Mouse (Mus musculus) cerebellum, postnatal 4 days (tissue): ENCODE measurements around the gene Olfr1377.
"Not testable (repeated sequence)": the region's sequence is repeated elsewhere in the genome, so short reads cannot be mapped to it uniquely, and the experiment has no call there.

ENCODE experiments used
- DNase-seq, 2 experiments: peaks; one replicate each; pipeline ENCODE4 v3.0.0; 2022; ENCODE audit warnings: low spot score in 2 of 2, mixed read lengths in 1 of 2

Gene Olfr1377

DNA sequence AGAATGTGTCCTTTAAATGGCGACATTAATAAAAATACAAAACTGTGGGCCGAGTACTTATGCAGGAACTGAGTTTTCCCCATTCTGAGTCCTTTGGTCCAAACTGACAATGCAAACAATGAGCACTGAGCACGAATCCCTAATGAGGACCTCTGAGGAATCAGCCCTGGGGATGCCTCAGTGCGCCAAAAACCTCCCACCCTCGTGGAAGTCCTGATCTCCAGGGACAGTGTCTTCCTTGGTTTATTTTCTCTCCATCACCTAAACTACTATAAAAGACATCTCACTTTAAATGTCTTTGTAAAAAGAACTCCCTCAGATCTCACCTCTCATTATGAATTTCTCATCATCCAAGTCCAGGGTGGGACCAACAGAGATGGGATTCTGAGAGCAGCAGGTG lies at the start of gene Olfr1377:
TSS of gene Olfr1377 (plus strand) at position 301 of the 400 bp plus-strand sequence.
- no peak for DNase-seq

DNA sequence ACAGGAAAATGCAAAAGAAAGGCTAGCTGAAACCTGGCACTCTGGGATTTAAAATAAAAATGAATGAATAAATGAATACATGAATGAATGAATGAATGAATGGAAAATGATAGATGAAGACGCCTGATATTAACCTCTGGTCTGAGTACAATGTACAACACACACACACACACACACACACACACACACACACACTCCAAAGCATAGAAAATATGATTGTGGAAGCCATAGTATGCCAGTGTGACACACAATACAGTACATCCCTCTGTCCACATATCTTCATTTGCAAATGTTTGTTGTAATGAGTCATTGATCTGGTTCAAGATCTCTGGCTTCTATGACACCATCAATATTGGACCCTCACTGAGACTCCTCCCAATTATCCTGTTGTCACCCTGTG lies 49.7 kb upstream of the Olfr1377 start:
- DNase-seq = no peak

DNA sequence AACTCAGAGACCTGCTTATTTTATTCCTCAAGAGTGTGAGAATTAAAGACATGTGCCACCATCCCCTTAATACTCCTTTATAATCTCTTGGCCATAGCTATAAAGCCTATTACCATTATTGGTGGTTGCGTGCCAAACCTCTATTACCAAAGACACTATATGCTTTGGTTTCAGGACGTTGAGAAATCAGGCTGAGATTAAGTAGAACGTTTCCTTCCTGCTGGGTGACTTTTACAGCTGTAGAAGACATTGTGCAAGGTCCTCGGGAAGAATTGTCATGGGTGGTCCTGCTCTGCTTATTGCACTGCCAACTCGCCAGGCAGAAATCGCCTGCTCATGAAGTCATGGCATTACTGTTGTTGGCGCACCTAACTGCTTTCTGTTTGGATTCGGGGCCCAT lies 43.3 kb upstream of the Olfr1377 start:
- no peak for DNase-seq

DNA sequence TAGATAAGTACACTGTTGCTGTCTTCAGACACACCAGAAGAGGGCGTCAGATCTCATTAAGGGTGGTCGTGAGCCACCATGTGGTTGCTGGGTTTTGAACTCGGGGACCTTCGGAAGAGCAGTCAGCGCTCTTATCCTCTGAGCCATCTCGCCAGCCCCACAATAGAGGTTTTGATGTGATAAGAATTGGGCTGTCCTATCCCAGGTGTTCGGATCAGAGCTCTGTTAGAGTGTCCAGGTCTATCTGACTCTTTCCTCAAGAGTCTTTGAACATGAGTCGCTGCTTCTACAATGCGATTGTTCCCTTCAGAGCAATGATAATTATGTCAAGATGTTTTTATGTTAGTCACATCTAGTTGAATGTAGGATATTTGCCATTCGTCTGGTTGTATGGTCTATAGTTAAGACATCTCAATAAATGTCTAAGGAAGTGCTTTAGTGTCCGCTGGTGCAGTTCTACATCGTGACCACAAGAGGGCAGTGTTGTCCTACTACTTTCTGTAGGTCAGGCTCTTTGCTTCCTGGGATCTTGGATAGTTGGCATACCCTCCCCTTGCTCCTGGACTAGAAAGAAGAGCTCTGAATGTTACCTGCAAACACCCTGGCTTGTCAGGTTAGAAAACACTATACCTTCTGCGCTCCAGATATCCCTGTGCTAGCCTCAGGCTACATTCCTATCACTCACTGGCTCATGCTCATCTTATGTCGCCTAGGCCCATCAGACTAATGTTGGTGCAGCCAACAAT lies 42.0 kb upstream of the Olfr1377 start:
- peak in 1 of 2 experiments; percentile 22 for DNase-seq

DNA sequence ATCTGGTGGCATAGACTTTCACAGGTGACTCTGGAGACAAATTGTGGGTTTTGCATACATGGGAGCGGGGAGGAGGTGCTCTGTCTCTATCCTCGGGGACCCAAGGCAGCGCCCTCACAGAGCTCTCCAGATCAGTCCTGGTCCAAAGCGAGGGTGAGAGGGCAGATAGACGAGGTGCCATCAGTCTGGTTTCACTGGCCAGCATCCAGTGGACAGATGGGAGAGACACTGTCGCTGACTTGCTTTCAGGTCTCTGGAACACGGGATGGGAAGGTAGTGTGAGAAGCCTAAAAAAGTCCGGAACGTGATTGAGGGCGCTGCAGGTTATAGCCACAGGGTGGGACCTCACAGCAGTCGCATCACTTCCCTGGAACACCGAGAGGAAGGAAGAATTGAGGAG lies 39.4 kb upstream of the Olfr1377 start:
- DNase-seq = no peak

DNA sequence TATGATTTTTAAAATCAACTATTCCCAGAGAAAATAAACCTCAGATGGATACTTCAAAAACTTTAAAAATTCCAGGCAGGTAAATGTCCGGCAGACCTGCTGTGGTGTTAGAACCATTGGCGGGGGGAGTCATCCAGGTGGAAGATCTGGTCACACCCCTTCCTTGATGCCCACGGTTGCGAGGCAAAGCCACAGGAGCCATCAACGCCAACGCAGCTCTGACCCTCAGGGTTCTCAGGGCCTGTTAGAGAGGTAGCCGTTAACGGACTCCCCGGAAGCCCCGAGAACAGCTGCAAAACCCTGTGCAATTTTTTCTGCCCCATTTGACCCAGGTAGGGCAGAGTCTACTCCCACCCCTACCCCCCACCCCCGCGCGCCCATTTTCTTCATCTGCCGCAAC lies 38.3 kb upstream of the Olfr1377 start, which contains the start of gene 4933414I15Rik:
TSS of gene 4933414I15Rik (minus strand) at position 260 of the 400 bp plus-strand sequence.
- DNase-seq = no peak

DNA sequence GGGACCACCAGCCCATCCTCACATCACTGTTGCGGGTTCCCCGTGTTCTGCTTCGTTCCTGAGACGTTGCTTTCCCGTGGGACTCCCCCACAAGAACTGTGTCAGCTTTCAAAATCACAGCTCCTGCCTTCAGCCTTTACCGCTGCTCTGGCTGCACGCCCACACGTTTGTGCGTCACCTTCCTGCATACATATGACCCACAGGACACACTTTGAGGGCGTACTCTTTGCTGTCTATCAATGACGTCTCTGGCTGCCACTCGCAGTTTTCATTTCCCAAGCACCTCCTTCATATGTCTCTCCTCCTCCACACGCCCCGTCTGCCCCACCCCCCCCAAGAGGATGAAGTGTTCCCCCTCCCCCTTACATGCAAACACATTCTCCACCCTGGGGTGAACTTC lies 29.5 kb upstream of the Olfr1377 start:
- DNase-seq = no peak

DNA sequence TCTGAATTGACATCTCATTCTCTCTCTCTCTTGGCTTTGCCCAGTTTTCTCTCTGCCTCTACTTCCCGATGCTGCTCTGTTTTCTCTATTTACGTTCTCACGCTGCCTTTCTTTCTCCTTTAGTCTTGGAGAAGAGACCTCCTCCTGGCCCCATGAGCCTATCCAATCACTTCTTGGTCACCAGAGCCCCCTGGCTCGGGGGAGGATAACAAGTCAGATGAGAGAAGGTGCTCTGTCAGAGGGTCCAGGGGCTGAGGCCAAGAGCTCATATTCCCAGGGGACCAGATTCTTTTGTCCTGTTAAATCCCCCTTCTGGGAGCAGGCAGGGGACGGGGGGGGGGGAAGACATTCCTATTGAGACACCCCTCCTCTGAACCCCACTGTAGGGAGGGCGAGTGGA lies 28.1 kb upstream of the Olfr1377 start, which contains the start of gene Prop1:
TSS of gene Prop1 (minus strand) at position 101 of the 400 bp plus-strand sequence.
- DNase-seq = no peak

DNA sequence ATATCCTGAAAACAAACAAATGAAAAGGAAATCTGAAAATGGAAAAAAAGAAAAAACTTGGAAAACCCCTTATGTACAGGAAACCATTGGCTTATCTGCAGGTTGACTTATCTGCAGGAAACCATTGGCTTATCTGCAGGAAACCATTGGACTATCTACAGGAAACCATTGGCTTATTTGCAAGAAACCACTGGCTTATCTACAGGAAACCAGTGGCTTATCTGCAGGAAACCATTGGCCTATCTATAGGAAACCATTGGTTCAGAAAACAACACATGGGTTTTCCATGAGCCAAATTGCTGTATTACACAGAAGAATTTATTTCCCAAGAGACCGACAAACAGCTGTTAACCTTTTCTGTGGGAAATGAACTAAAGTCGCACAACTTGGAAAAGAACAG lies 16.9 kb upstream of the Olfr1377 start:
- DNase-seq = no peak

DNA sequence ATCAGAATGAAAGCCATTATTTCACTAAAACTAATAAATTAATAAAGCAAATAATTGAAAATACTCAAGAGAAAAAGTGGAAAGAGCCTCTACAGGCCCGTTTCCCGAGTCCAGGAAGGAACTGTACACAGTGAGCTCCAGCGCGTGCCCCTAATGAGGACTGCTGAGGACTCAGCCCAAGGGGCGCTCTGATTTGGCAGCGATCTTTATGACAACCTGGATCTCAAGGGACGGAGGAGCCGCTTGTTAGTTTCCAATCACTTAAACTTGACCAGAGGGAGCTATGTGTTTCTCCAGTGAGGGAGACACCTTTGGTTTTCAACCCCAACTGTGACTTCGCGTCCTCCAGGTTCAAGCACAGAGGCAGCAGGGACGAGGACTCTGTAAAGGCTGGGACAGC lies 15.5 kb upstream of the Olfr1377 start, which contains the start of gene Olfr1378:
TSS of gene Olfr1378 (plus strand) at position 301 of the 400 bp plus-strand sequence.
- DNase-seq = no peak

DNA sequence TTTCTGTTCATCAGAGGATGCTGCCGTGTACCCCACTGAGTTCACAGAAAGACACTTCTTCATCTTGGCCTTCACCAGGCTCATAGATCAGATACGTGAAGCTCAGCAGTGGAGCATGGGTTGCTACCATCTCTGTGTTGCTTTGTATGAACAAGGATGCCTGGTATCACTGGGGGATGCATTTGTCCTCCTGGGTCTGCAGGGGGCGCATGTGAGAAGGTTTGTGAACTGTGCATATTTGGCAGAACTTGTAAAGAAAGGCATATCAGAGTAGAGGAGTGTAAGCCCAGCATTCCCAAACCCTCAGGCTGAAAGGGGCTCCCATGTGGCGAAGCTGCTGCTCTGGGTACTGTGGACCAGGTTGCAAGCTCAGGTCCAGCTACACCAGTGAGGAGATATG lies 4.6 kb upstream of the Olfr1377 start:
- no peak for DNase-seq

DNA sequence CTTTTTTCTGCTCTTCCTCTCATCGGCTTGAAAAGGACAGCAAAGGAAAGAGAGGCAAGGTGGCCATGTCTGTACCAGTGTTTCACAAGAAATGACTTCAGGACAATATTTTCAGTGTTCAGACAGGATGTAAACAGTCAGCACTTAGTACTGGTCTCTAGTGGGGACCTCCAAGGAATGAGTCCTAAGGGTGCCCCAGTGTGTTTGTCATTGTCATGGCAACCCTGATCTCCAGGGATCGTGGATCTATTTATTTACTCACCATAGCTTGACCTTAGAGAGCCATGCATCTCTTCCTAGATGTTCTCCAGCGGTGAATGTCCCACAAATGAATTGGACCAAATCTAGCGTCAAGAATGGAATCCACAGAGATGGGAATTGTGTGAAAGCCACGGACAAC lies 21.5 kb downstream of the Olfr1377 start, which contains the start of gene Olfr51:
TSS of gene Olfr51 (plus strand) at position 301 of the 400 bp plus-strand sequence.
- no peak for DNase-seq

DNA sequence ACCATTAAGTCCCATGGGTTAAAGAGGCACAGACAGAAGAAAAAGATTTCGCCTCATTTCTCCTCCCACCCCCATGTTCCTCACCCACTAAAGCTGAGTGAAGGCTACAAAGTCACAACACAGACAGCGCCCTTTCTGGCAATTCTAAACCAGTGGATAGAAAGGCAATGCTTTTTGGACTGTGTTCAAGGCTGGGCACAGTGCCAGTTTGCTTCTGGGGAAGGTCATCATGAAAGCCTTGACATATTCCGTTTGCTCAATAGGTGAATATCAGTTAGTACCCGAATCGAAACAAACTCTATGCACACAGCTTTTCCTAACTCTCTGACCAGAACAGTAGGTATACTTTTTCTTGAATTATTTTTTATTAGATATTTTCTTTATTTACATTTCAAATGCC lies 30.1 kb downstream of the Olfr1377 start:
- DNase-seq = peak in 1 of 2 experiments; percentile 52

DNA sequence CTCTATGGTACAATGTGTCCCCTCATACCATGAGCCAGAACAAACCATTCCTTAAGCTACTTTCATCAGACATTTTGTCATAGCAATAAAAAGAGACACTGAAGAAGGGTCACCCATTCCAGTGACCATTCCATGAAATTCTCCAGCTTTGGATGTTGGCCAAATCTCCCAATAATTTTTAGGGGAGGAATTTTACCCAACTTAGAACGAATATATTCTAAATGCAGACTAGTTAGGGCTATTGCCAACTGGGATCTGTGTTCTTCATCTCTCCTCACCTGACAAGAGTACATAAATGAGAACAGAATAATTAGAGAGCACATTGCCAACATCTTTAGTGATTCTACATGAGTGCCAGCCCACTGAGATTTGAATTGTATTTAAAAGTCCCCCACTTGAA lies 32.2 kb downstream of the Olfr1377 start, which contains the start of gene Olfr54:
TSS of gene Olfr54 (plus strand) at position 301 of the 400 bp plus-strand sequence.
- DNase-seq = no peak

DNA sequence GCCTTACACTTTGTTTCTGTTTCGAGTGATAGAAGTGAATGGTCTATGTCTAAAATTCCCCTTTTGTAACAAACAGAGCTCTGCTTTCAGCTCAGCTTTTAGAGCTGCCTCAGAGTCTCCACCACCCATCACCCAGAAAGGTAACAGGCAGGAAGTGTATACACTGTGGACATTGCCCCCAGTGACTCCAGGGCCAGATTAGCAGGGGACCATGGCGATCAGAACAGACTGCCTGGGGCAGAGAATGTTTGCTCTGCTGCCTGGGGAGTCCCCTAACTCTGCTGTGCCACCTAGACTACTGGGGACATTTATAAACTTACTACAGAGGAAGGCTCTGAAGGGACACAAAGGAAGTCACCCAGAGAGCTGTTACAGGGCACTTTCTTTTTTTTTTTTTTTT lies 34.6 kb downstream of the Olfr1377 start:
- DNase-seq = no peak

DNA sequence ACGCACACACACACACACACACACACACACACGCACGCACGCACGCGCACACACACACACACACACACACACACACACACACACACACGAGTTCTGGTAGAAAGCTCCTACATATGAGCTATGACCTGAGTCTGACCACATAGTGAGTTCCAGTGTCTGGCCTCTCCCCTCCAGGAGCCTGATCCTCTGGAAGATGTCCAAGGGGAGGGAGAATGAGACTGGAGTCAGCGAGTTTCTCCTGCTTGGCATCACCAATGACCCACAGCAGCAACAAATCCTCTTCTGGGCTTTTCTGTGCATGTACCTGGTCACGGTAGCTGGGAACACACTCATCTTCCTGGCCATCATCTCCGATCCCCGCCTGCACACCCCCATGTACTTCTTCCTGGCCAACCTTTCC lies 45.0 kb downstream of the Olfr1377 start:
- not testable (repeated sequence) for DNase-seq

DNA sequence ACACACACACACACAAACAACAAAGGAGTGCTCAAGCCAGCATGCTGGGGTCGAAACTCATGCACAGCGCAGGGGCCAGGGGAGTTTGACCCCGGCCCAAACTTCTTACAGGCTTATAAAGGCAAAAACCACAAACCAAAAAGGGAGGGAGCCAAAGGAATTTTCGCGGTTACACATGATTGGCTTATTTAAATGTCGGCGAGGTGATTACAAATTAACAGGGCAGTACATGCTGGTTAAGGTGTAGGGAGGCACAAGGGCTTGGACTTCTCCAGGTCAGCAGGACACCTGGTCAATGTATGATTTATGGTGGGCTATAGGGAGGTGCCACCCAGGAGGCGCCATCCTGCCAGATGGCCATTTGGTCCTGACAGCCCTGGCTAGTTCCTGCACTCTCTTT lies 47.6 kb downstream of the Olfr1377 start:
- not testable (repeated sequence) for DNase-seq

DNA sequence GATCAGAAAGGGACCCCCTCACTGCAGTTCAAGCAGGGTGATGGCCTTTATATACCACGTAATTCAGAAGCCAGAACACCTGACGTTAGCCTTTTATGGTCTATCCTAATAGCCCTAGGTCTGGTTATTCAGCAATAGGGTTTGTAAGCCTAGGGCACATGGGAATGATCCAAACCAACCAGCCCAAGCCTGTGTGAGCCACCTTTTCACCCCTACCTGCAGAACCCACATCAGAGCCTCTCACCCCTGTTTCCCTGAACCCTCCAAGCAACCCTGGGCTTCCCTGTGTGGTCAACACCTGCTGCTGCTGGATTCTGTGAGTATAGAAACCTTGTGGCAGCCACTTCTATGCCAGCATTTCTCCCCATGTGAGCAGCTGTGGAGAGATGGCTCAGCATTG lies 48.5 kb downstream of the Olfr1377 start:
- no peak for DNase-seq

DNA sequence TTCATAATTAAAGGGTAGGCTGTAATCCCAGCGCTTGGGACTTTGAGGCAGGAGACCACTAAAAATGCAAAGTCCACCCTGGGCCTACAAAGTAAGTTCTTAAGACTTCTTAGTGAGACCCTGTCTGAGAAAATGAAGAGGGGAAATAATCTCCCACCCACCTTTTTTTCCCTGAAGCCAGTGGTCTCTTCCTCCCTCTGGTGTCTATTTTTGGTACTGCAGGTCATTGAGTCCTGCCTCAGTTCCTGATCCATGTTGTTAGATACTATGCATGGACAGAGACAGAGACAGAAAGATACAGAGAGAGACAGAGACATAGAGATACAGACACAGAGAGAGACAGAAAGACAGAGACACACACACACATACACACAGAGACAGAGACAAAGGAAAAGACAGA lies 51.1 kb downstream of the Olfr1377 start:
- DNase-seq = peak in 1 of 2 experiments; percentile 38

DNA sequence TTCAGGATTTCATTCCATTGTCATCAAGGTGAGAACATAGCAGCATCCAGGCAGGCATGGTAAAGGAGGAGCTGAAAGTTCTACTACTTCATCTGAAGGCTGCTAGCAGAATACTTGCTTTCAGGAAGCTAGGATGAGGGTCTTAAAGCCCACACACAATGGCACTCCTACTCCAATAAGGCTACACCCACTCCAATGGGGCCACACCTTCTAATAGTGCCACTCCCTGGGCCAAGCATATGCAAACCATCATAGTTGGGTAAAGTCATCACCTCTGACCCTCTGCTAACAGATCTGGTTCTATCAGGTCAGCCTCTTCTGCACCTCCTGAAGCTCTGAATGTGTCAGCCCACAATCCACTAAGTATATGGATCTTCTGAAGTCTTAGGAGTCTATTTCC lies 52.4 kb downstream of the Olfr1377 start:
- not testable (repeated sequence) for DNase-seq

DNA sequence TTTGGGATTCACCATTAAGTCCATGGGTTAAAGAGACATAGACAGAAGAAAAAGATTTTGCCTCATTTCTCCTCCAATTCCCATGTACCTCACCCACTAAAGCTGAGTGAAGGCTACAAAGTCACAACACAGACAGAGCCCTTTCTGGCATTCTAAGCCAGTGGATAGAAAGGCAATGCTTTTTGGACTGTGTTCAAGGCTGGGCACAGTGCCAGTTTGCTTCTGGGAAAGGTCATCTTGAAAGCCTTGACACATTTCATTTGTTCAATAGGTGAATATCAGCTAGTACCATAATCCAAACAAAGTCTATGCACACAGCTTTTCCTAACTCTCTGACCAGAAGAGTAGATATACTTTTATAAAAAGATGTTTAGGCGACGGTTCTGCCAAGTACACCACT lies 54.2 kb downstream of the Olfr1377 start:
- DNase-seq = peak in 1 of 2 experiments; percentile 34
